Mouse (Mus musculus) T-helper 17 cell (primary cell): ENCODE data around the gene Krr1.

Source experiments
- in situ Hi-C, 2 experiments: fragments of 300-600 bp; cut with MboI, MseI; formaldehyde crosslinking; loops; 1 replicate in 1 of 2; 2 replicates in 1 of 2; pipeline ENCODE4 v1.15.1; 2025; ENCODE audit warnings: high pct_unique_total_duplicates in 2 of 2

Gene Krr1

DNA sequence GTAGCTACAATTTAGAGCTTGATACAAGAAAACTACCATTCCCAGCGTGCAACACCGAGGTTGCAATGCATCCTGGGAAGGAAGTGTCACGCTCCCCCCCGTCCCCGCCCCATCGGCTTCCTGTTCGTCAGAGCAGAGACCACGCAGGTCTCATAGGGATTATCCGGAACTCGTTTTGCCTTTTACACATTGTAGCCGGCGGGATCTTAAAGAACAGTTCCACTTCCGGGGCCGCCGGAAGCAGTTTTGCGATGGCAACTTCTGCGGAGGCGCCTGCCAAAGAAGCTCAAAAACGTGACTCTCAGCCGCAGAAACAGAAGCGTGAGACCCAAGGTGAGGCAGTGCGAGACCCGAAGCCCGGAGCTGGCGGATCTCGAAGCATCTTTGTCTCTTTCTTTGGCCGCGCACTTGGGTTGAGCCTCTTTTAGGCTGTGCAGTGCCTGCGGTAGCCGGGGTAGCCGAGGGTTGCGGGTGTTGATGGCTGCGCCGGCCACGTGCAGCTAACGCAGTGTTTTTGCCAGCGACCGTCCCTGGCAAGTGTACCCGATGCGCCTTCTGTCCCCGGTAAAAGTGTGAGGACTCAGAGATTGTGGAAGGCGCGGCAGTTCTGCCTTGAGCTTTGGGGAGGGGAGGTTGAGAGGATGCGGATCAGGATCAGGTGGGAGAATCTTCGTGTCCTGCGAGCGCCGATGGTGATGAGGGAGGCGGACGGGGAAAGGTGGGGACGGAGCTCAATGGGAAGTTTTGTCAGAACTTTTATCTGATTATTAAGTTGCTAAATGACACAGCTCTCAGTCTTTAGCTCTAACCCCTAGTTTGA lies at the start of gene Krr1:
Krr1 (plus strand) TSS at position 123 of the 820 bp plus-strand sequence.
- in situ Hi-C loops = no loop called here

DNA sequence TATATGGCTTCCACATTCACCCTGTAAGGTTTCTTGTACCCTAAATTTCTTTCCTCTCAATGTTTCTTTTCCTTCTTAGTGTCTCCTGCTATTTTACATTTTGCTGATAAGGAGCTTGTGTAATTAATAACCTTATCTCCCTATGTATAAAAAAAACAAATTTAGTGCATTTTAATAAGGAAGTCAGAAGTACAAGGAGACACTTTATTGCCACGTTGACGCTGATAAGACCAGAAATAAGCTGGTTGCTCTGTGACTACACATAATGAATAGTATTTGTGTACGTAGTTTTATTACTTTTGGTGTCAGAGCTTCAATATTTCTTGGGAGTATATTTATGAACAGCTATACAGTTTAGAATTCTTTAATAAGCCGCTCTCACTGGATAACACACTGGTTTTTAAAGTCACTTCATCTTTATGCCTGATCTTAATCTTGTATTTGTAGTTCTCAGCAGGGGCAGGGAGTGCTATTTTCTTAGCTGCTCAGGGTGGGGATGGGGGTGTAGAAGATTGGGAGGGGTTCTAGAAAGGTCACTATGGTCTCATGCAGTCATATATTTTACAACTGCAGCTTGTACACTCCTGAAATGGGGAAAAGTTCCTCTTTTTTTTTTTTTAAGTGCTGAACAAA lies 48.8 kb upstream of the Krr1 start:
- in situ Hi-C loops = loop anchor here (5.0 to 10.0 kb wide), 3 partner anchors 416 to 1321 kb away; partner anchors contain the start of gene Phlda1 (in 1 of the 2)

DNA sequence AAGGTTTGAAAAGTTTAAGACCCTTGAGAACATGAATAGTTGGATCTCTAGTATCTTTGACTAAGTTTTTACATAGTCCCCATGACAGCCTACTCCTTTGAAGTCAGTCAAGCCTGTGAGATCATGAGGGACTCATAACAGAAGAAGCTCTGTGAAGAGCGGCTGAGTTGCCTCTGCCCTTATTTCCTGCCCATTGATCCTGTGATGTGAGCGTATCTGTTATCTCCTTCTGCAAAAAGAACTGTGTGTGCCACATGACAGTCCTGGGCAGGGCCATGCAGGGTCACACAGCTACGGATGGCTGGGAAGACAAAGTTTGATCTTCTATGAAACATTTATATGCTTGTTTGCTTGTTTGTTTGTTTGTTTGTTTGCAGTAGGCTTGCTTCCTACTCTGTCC lies 48.3 kb upstream of the Krr1 start:
- in situ Hi-C loops = loop anchor here (5.0 to 10.0 kb wide), 3 partner anchors 417 to 1321 kb away; partner anchors contain the start of gene Phlda1 (in 1 of the 2)

DNA sequence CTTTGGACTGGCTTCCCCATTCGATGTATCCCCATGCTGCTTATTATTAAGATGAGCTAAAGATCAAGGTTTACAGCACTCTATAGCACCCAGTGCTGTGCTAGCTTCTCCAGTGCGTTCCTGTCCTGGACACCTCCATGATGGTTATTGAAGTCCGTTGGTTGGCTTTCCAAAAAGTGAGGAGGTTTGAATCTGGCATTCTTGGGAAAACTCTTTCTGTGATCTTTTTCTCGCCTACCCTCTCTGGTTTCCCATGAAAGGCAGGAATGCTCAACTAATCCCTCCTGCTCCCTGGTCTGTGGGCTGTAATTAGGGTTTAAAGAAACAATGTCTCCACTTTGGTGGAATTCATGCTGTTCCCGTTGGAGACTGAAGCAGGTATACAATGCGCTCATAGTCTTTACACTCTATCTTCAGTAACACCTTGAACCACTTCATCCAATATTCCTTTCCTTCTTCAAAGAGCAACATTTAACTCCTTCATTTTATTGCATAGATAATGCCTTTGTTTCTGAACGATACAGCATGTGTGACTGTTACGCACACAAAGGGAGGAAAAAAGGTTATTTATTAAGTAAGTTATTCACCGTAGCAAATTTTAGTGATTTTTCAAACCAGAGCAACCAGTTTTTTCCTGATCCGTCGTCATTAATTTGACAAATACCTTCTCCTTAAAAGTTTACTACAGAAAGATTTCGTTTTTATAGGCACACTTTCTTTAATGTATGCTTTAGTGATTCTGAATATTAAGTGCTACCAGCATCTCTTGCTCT lies 47.6 kb upstream of the Krr1 start:
- in situ Hi-C loops = loop anchor here (5.0 to 25.0 kb wide), 5 partner anchors 418 to 1320 kb away; partner anchors contain the start of gene Phlda1 (in 1 of the 2)

DNA sequence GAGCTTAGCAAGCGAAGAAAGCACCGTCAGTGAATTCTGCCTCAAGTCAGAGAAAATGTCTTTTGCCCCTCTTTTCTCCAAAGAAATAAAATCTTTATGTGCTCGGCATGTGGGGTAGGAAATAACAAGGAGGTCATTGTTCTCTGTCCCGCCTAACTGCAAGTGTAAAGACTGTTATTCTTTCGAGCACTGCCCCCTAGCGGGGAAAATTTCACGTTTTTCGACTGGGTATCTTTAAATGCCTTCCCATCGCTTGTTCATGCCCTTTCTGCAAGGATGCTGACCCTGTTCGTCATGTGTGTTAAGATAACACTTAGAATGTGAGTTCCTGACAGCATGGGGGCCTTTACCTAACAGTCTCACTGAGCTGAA lies 47.0 kb upstream of the Krr1 start:
- in situ Hi-C loops = loop anchor here (5.0 to 25.0 kb wide), 4 partner anchors 423 to 1319 kb away; no protein-coding TSS in a partner anchor

DNA sequence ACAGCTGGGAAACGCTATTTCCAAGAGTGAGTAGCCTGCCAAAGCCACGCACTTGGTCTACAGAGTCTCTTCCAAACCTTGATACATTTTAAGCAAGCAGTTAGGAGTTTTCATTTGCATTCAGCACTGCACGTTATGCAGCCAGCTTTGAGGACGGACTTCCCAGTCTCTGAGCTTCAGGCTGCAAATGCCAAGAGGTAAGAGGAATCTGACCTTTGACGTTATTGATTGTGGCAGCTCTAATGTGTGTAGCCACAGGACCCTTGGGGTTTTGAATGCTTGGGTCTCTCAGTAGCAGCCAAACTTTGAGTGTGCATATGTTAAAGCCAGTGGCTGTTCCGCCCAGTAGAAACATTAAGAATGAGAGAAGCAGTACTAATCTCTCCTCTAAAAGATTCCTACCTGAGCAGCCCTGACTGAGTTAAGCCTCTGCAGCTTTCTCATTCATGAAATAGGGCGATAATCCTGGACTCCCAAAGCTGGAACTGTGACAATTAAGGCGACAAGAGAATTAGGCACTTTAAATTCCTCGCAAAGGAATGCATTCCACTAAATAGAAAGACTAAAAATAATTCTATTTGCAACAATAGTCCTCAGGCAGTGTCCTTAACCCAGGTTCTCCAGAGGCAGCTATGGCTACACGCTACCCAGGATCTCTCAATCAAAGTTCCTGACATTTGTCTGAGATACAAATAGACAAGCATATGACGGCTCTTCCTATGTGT lies 39.7 kb upstream of the Krr1 start:
- in situ Hi-C loops = loop anchor here in 1 of 2 experiments (25.0 kb wide), 1 partner anchor 620 kb away; no protein-coding TSS in a partner anchor

DNA sequence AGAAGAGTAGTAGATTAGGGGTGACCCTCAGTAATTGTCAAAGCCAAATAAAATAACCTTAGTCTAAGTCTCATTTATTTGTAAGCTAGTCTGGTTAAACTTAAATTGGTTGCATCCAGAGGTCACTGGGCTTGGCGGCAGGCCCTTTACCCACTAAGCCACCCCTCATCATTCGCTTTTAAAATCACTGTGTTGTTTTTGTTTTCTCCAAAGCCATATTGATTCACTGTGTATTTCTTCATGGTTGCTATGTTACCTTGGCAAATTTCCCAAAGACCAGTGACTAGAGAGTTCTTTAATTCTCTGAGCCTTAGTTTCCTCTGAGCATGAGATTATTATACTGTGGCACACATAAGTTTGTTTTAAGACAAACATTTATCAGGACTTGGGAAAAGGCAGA lies 37.3 kb upstream of the Krr1 start:
- in situ Hi-C loops = loop anchor here in 1 of 2 experiments (25.0 kb wide), 1 partner anchor 623 kb away; no protein-coding TSS in a partner anchor

DNA sequence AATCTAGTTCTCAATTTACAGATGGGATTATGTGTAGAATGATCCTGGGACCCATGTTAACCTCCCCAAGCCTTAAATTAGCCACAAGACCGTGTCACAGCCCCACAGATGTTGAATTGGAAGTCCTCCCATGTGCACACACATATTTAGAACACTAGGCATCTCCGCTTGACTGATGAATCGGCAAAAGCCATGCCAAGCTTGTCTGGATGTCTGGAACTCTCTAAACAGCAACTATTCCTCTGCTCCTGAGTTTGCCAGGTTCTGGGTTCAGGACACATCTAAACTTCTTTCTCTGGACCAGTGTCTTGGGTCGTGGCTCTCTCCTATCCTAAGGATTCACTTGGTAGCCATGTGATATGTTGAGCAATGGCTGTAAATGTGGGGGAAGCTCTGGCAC lies 36.4 kb upstream of the Krr1 start:
- in situ Hi-C loops = loop anchor here in 1 of 2 experiments (25.0 kb wide), 1 partner anchor 624 kb away; no protein-coding TSS in a partner anchor

DNA sequence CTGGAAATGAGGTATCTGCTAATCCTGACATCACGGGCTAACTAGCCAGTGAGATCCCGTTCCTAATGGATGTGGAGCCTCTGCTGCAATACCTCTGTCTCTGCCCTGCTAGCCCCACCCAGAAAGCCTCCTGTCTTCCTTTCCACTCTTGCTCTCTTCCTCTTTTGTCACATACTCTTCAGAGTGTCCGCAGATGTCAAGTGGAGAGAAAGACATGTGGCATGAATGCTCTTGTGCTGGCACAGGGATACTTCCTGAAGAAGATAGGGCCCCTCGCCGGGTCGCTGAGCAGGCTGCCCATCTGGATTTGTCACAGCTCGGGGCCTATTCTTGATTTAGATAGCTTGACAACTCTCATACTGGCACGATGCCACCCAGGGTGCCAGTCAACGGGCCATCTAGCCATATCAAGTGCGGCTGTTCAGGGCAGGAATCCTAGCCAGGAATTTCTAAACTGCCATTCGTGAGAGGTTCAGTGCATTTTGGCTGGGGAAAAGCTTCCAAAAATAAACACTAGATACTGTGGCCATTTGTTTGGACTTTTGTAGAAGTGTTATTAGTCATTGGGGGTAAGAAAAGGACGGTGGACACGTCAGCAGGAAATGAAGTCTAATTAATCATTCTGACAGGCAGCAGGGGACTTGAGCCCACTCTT lies 35.8 kb upstream of the Krr1 start:
- in situ Hi-C loops = loop anchor here in 1 of 2 experiments (25.0 kb wide), 1 partner anchor 624 kb away; no protein-coding TSS in a partner anchor

DNA sequence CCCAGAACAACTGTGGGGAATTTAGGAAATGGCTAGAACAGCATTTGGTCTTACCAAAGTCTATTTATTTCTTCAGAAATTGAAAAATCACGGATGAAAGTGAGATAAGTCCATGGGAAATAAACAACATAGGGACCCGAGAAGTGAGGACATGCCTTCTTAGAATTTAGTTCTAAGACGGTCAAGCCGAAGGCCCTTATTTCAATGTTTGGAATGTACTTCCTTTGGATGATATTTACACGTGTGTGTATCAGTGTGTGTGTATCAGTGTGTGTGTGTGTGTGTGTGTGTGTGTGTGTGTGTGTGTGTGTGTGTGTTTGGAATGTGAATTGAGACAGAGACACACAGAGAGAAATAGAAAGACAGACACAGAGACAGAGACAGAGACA lies 35.3 kb upstream of the Krr1 start:
- in situ Hi-C loops = loop anchor here in 1 of 2 experiments (25.0 kb wide), 1 partner anchor 625 kb away; no protein-coding TSS in a partner anchor

DNA sequence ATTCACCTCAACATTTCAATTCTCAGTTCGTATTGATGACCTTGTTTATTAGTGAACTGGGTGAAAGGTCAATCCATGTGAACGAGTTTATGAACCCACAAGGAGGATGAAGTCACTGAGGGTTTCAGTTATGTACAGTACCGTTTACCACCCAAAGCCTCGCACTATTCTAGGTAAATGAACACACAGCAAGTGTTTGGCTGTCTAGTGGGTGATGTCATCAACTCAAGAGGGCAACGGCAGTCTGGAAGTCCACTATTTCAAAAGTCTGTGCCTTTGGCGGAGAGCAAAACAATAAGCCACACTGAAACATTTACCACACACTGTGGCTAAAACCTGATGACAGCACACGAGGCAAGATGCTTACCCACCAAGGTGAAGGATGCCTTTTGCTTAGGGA lies 29.4 kb upstream of the Krr1 start:
- in situ Hi-C loops = loop anchor here in 1 of 2 experiments (25.0 kb wide), 1 partner anchor 631 kb away; no protein-coding TSS in a partner anchor

DNA sequence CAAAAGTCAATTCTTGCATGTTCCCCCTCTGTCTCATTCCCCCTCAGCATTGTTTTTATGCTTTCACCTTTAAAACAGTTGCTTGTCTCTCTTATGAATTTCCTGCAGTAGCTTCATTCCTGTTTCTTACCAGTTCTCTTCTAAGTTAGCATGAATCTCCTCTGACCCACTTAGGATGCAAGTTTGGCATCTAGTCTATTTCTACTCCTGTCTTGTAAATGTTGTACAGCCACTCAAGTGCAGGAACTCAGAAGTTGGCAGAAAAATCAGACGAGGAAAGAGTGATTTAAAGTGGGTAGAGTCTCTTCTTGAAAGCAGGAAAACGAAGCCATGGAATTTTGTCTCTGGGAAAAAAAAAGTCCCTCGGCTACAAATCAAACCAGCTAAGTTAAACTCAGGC lies 26.9 kb upstream of the Krr1 start:
- in situ Hi-C loops = loop anchor here in 1 of 2 experiments (25.0 kb wide), 1 partner anchor 633 kb away; no protein-coding TSS in a partner anchor

DNA sequence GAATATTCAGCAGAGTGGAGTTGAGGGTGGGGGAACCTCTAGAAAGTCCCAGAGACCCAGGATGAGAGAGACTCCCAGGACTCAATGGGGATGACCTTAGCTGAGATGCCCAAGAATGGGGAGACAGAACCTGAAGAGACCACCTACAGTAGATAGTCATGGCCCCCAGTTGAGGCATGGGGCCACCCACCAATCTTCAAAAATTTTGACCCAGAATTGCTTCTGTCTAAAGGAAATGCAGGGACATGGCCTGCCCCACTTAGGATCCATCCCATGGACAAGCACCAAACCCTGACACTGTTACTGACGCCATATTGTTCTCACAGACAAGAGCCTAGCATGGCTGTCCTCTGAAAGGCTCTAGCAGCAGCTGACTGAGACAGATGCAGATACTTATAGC lies 24.4 kb upstream of the Krr1 start:
- in situ Hi-C loops = loop anchor here in 1 of 2 experiments (25.0 kb wide), 1 partner anchor 636 kb away; no protein-coding TSS in a partner anchor

DNA sequence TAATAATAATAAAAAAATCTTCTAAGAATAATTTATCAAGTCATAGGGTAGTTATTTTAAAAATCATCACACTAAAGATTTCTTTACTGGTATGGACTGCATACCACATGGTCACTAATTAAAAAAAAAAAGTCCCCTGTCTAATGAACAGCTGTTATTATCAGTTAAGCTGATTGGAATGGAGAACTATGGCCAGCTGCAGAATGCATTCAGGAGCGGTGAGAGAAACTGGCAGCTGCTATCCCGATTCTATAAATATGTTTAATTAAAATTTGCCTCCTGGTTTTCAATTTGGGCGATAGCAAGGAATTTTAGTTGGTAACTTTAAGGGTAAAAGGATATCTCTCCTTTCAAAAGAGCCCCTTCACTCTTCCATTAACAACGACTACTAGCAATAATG lies 23.5 kb upstream of the Krr1 start:
- in situ Hi-C loops = loop anchor here in 1 of 2 experiments (25.0 kb wide), 1 partner anchor 637 kb away; no protein-coding TSS in a partner anchor

DNA sequence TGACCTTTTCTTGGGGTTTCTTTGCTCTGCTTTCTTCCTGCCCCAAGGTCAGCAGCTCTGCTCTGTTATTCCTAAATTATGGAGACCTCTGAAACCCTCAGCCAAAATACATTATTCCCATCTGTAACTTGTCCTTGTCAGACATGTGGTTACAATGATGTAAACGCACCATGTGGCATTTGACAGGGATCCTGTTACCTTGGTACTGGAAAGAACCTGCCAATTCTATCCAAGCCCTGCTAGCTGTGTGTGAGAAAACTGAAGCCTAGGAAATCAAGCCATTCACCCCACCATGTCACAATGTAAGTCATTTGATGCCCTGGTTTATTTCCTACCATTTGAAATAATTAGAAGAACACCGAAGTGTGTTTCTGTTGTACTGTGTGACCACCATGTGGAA lies 16.6 kb upstream of the Krr1 start:
- in situ Hi-C loops = loop anchor here in 1 of 2 experiments (10.0 kb wide), 1 partner anchor 451 kb away; the partner anchor contains the start of gene Phlda1

DNA sequence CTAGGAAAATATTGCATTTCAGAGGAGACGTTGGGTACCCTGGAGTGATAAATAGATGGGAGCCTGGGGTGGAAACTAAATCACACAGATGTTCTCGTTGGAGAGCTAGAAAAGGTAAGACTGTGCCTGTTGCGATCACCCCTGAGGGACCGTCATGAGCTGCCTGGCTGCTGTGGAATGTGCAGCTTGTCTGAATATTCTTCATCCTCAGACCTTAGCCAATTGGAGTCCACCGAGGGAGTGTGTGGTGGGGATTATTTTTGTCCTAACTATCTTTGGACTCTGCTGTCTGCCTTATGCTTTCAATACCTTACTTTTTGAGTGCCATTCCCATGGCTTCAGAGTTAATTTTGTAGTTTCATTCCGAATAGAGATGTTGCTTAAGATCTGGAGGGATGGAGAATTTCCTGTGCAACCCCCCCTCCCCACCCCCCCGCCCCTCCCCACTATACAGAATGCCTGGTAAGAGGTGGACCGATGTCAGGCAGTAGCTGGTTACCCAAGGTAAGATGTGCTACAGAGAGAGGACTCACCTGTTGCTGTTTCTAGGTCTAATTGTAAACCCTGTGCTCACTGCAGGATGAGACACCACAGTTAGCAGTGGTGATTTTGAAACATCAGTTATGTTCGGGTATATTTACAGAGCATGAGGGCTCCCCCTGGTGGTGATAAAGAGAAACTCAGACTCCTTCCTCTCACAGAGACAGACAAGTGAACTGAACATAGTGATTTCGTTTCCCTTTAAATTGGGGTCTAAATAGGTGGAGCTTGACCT lies 15.0 kb upstream of the Krr1 start:
- in situ Hi-C loops = loop anchor here in 1 of 2 experiments (10.0 kb wide), 1 partner anchor 453 kb away; the partner anchor contains the start of gene Phlda1

DNA sequence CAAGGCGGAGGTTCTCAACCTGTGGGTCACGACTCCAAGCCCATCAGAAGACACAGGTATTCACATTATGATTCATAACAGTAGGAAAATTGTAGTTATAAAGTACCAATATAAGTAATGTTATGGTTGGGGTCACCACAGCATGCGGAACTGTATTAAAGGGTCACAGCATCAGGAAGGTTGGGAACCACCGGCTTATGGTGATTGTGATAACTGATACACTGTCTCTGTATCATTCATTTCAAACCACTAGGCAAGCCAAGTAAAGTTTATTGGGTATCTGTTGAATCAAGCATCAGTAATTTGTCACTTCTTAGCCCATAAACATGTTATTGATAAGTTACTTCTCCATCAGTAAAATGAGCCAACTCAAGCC lies 14.4 kb upstream of the Krr1 start:
- in situ Hi-C loops = loop anchor here in 1 of 2 experiments (10.0 kb wide), 1 partner anchor 453 kb away; the partner anchor contains the start of gene Phlda1

DNA sequence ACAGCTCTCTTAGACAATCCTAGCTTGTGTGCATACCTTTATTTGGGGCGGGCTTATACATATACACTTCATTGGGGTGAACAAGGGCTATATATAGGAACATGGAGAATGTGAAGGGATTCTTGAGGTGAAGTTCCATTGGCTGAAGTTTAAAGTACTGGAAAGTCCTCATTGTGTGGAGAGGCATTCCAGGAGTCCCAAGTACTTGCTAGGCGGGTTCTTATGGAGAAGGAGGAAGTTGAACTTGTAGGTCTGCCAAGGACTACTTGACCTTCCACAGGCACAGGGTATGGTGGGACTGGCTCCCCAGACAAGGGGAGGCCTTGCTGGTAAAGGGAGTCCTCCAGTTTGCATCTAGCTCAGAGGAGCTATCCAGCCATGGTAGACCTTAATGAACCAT lies 13.1 kb upstream of the Krr1 start:
- in situ Hi-C loops = loop anchor here in 1 of 2 experiments (10.0 kb wide), 1 partner anchor 455 kb away; the partner anchor contains the start of gene Phlda1

DNA sequence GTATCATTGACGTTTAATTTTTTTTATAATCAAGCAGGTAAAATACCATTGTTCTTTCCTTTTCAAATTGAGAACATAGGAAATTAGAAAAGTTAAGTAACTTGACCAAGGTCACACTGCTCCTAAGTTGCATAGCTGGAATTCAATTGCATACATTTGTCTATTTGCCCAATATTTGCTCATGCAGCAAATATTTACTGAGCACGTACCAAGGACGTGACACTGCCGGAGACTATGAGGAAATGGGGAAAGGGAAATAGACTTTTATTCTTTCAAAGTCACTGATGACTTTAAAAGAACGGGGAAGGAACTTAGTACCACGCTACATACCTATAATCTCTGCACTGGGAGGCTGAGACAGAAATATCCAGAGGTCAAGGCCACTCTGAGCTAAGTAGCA lies 12.0 kb upstream of the Krr1 start:
- in situ Hi-C loops = no loop called here
